Mouse (Mus musculus) left cerebral cortex, postnatal 4 days (tissue): ENCODE results near the gene Mccc2. TPM values are rescaled to one million over a fixed set of nuclear protein-coding genes. Genes with fewer than 3 reads are reported as not detected.

Experiments used
- DNase-seq: peaks from one replicate; pipeline ENCODE4 v3.0.0-alpha.2; 2022
- intact Hi-C: fragments of 180-260 bp; cut with DNase I; formaldehyde crosslinking; loops from one replicate; pipeline ENCODE4 v1.15.1; 2025
- total RNA-seq, 2 experiments: library from RNA; stranded (reverse); gene quantifications; 2 replicates each; pipeline ENCODE4 v1.2.3; 2021

The Mccc2 gene
- total RNA-seq, 2 experiments from 2014 or later: 29.1 to 34.0 TPM

DNA sequence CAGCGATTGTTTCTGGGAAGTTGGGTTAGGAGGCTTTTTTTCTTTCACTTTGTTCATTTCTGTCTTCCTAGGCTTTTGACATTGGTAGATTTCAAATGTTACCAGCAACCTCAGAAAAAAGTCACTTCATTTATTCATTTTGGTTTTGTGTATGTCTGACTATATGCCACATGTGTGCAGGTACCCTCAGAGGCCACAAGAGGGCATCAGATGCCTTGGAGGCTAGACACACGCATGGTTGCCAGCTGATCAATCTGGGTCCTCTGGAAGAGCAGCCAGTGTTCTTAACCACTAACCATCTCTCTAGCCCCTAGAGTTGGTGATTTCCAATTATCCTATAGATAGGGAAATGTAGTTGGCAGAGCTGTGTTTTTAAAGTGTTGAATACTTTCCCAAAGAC, 71.9 kb downstream of the Mccc2 start:
- DNase-seq: no peak
- intact Hi-C loops: no loop called here

GRCm38 (mm10) chr13:99940601-99941000, 74.8 kb downstream of the Mccc2 start:
- intact Hi-C loops: no loop called here
- peak; percentile 77 for DNase-seq

DNA sequence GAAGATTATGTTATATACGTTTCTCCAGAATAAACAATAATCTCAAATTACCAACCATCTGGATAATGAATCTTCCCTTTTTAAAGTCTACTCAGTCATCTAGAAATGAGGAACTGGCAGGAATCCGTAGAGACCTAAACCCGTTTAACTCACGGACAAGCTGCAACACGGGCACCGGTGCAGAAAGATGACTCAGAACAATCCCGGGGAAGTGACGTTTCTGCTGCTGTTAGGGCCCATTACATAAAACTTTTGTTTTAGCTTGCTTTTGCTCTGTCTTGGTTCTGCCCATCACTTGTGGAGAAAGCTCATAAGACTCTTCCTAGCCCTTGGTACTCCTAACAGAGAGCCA, 76.1 kb downstream of the Mccc2 start:
- DNase-seq: no peak

DNA sequence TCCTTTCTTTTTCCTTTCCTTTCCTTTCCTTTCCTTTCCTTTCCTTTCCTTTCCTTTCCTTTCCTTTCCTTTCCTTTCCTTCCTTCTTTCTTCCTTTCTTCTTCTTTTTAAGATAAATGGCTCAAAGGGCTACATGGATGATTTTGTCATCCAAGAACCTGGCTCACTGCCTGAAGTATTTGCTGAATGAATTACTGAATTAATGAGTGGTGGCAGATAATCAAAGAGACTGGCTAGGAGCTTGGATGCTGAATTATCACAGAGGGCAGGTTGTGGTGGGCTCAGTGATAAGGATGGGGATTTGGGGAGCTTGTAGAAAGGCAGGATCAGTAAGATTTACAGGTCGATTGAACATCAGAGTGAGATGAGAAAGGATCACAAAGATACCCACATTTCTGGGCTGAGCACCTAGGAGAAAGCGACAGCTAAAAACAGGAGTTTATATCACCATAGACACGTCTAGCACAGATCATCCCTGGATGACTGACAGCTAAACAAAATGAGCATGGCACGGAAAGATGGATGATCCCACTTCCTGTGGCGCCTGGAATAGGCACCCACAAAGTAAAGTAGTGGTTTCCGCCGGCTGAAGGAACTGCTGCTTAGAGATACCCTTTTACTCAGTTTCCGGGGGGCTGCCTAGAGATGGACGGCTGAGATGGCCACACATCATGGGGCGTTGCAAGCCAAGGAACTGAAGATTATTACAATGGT, 76.7 kb downstream of the Mccc2 start:
- intact Hi-C loops: no loop called here
- peak; percentile 17 for DNase-seq

More for the DNA sequence above, 76.1 kb downstream of the Mccc2 start:
- intact Hi-C loops: no loop called here

GRCm38 (mm10) chr13:99937741-99938140, 77.7 kb downstream of the Mccc2 start:
- intact Hi-C loops: no loop called here
- DNase-seq: peak; percentile 55

- no peak for DNase-seq
- intact Hi-C loops: no loop called here
These were observed 83.0 kb downstream of the Mccc2 start for GRCm38 (mm10) chr13:99932406-99932805.

DNA sequence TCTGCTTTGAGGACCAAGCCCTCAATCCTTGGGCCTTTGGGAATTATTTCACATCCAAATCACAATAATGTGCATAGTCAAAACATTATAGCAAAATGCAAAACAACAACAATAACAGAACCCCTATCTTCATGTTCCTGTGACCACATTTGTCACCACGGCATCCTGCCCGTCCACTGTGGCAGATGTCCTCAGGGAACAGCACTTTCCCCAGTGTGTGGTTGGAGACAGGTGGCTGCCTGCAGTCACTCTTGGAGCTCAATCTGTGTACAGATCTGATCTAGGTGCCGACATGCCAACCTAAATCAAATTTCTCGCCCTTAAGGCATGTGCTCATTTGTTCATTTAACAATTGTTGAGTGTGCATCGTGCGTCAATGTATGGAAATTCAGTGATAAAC, 83.9 kb downstream of the Mccc2 start:
- no peak for DNase-seq

GRCm38 (mm10) chr13:99926249-99926648, 89.2 kb downstream of the Mccc2 start:
- intact Hi-C loops: no loop called here

More for the DNA sequence above, 83.9 kb downstream of the Mccc2 start:
- intact Hi-C loops: no loop called here

DNA sequence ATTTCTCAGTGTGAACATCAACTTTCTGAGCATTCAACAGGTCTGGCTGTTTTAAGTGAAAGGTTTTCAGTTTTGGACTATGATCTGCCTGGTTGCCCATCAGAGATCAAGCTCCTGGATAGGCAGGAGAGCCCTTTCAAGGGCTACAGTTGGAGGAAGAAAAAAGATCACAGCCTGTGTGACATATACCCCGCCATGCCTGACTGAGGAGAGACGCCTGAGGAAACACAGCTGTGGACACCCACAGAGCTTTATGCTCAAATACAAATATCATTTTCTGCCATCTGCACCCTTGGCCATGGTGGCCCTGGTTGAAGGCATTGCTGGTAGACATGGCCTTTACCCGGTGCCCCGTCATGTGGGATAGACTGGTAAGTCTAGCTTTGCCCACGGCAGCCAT, 99.8 kb downstream of the Mccc2 start:
- no peak for DNase-seq
- intact Hi-C loops: no loop called here

More at GRCm38 (mm10) chr13:99926249-99926648, 89.2 kb downstream of the Mccc2 start:
- DNase-seq: no peak

DNA sequence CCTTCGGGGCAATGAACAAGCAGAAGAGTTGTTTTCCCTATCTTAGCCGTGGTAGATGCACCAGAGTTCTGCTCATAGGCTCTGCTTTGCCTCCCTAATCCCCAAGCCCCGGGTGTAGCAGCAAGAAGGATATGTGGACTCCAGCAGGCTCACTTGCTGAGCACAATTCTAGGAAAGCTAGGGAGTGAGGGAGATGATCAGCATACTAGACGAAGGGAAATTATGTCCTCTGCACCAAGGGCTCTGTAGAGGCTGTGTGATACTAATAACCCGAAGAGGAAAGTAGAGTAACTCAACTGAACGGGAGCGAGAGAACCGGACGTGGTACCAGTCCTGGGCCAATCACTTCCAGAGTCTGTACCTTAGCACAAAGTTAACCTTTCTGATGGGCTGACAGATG, 114.5 kb downstream of the Mccc2 start, which contains the start of gene Cartpt:
TSS of gene Cartpt (minus strand) at position 127 of the 400 bp plus-strand sequence.
- intact Hi-C loops: no loop called here
- DNase-seq: no peak

GRCm38 (mm10) chr13:99900557-99900892, 114.9 kb downstream of the Mccc2 start:
- DNase-seq: peak; percentile 22
- intact Hi-C loops: no loop called here

GRCm38 (mm10) chr13:99899670-99900556, 115.5 kb downstream of the Mccc2 start:
- intact Hi-C loops: no loop called here
- DNase-seq: no peak

DNA sequence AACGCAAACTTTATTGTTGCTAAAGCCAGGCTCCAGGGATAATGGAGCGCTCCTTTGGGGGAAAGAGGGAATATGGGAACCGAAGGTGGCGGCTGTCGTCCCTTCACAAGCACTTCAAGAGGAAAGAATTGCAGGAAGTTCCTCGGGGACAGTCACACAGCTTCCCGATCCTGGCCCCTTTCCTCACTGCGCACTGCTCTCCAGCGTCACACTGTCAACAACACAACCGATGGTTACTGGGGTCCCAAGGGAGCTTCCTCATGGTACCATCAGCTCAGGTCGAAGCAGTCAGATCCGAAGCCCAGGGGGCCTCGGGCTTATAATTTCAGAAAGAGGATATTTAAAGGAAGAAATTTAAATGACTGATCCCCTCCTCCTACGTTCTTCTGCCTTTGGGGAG, 116.6 kb downstream of the Mccc2 start:
- DNase-seq: no peak
- intact Hi-C loops: no loop called here

Other genes starting within 250 kb of the Mccc2 start
- gene Cartpt, start 114.5 kb downstream of the Mccc2 start, total RNA-seq: 1 to 10 TPM; 5.9 to 7.4 TPM
- gene Bdp1, start 88.4 kb upstream of the Mccc2 start, total RNA-seq: 10 to 100 TPM; 46.0 to 46.1 TPM
- gene Serf1, start 92.4 kb upstream of the Mccc2 start, total RNA-seq: 100 to 1,000 TPM; 109 to 127 TPM
- 10 to 100 TPM; 48.9 to 51.1 TPM for gene Smn1, start 109.2 kb upstream of the Mccc2 start, total RNA-seq
- under 1 TPM; 0.26 TPM for gene Naip2, start 186.5 kb upstream of the Mccc2 start, total RNA-seq
- under 1 TPM; 0.12 to 0.24 TPM for gene Naip5, start 230.7 kb upstream of the Mccc2 start, total RNA-seq